Comparison of ENCODE assay signal across 10 mouse cellular contexts in the genomic region with DNA sequence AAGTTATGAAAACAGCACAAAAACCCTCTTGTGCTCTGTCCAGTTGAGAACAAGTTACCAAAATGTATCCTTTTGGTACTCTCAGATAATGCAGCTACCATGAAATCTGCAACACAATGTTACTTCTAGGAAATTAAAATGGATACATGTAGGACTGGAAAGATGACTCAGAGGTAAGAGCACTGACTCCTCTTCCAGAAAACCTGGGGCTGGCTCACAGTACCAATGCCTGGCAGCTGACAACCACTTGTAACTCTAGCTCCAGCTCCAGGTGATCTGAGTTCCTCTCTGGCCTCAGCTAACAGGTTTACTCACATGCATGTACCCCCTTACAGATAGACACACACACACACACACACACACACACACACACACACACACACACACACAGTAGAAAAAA.
"Had no signal": no experiment of that assay in that cellular context is flagged by ENCODE, and none has a peak within 500 bp of the region (broad histone marks: within the 10 kb centered on the region; RNA-seq: fewer than 3 reads in every experiment).

No protein-coding gene starts in this region.

- DNase-seq: retina, postnatal 1 day; right cerebral cortex, postnatal 14 days; right cerebral cortex, postnatal 4 days; spleen, adult 18-20 months; thymus, adult 18-20 months; thymus, adult 2 months; thymus, postnatal 14 days; thymus, postnatal 25 days; thymus, postnatal 36 days; thymus, postnatal 4 days had no signal
